Mouse (Mus musculus) forebrain, postnatal 0 days (tissue): Measurements from ENCODE around the gene Gabarap. TPM values are rescaled to one million over a fixed set of nuclear protein-coding genes. Genes with fewer than 3 reads are reported as not detected.

Experiments
- ATAC-seq: fragments of 200-750 bp; cut with Nextera tagmentation; 2 replicates; pipeline ENCODE4 v1.8.0; 2017; ENCODE audit warnings: mild to moderate bottlenecking, moderate library complexity
- DNase-seq: peaks from one replicate; pipeline ENCODE4 v3.0.0-alpha.2; 2015
- H3K27ac ChIP-seq: fragments of 300-500 bp; sonication (generic); 2 replicates; pipeline ENCODE4 v1.5.1; 2014; ENCODE audit warnings: low read depth, mild to moderate bottlenecking, antibody characterized with exemption, low read length, moderate library complexity, mixed read lengths
- H3K27me3 ChIP-seq: fragments of 300-500 bp; sonication (generic); 2 replicates; pipeline ENCODE4 v1.6.1; 2014; ENCODE audit warnings: mild to moderate bottlenecking, low read length, mixed read lengths; ENCODE audit not compliant: insufficient read depth
- H3K36me3 ChIP-seq: fragments of 300-500 bp; sonication (generic); 2 replicates; pipeline ENCODE4 v1.6.1; 2014; ENCODE audit warnings: mild to moderate bottlenecking, moderate library complexity; ENCODE audit not compliant: insufficient read depth
- H3K4me1 ChIP-seq: fragments of 300-500 bp; sonication (generic); 2 replicates; pipeline ENCODE4 v1.6.1; 2014; ENCODE audit warnings: antibody characterized with exemption; ENCODE audit not compliant: insufficient read depth
- H3K4me2 ChIP-seq: fragments of 300-500 bp; sonication (generic); 2 replicates; pipeline ENCODE4 v1.6.1; 2014; ENCODE audit warnings: low read depth, mild to moderate bottlenecking, moderate library complexity
- H3K4me3 ChIP-seq: fragments of 300-500 bp; sonication (generic); 2 replicates; pipeline ENCODE4 v1.5.1; 2014; ENCODE audit warnings: low read depth, low read length, mixed read lengths
- H3K9ac ChIP-seq: fragments of 300-500 bp; sonication (generic); 2 replicates; pipeline ENCODE4 v1.6.1; 2014; ENCODE audit warnings: mild to moderate bottlenecking
- H3K9me3 ChIP-seq: fragments of 300-500 bp; sonication (generic); 2 replicates; pipeline ENCODE4 v1.6.1; 2016; ENCODE audit warnings: low read length
- CTCF ChIP-seq: sonication (generic); IDR thresholded peaks from 2 replicates; pipeline ENCODE4 v1.5.1; 2016; ENCODE audit warnings: antibody characterized with exemption, control low read depth, low read depth
- WGBS: fragments of 180-500 bp; shearing (Covaris S2); extraction: QIAGEN DNeasy Blood & Tissue Kit; methylation state at CpG from one replicate; pipeline ENCODE4 v1.1.7; 2014; 5-methylcytosine and 5-hydroxymethylcytosine counted together
- microRNA counts: library from miRNA; unstranded; fragments of <30 nt; microRNA quantifications from one replicate; lab custom pipeline; 2015
- microRNA-seq, 2 experiments: library from miRNA; unstranded; fragments of <30 nt; microRNA quantifications; one replicate each; pipeline ENCODE4; 2016
- polyA plus RNA-seq: library from polyadenylated mRNA; unstranded; fragments of >200 nt; fragmentation: Nextera tagmentation; extraction: Ambion mirVana; gene quantifications from 2 replicates; pipeline ENCODE4 v1.2.1, GENCODE M21; 2015
- total RNA-seq: library from RNA; depleted of rRNA; stranded (reverse); fragments of >200 nt; gene quantifications from 2 replicates; pipeline ENCODE4 v1.2.3, GENCODE M21; 2014; rRNA removed

Gene Gabarap
- total and polyA plus RNA-seq, 2 experiments from 2014 or later, result 246 to 574 TPM

DNA sequence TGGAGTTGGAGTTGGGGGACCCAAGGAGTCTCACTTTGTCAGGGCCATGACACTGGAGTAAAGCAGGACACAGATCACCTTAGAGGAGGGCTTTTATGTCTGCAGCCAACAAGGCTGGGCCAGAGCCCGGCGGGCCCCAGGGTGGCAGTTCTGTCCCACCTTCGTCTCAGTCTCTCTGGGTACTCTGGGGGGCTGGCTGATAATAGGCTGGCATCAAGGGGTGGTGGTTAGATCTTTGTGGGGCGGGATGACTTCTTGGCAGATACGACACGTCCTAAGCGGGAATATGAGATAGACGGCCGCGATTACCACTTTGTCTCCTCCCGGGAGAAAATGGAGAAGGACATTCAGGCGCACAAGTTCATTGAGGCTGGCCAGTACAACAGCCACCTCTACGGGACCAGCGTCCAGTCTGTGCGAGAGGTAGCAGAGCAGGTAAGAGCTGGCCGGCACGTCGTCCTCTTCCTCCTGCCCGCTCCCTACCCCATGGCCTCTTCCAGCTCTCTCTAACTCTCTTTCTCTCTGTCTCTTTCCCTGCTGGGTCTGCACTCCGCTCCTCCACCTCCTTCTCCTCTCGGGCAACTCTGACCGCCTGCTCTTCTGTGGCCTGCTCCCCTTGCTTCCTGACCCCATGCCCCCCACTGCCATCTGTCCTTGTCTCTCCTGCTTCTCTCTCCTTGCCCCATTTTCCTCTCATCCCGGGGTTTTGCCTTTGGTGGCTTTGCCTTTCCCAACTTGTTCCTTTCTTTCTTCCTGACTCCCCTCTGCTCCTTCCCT lies 51.6 kb downstream of the Gabarap start:
- ATAC-seq, result no peak
- Histone ChIP-seq H3K9ac (no peak overlapping the region), H3K4me2 (no peak overlapping the region), H3K4me3 (no peak overlapping the region), H3K27ac (no peak overlapping the region), H3K36me3 (peaks cover 71% of the 10 kb centered on the region), H3K4me1 (no peaks in the 10 kb centered on the region), H3K9me3 (no peaks in the 10 kb centered on the region), H3K27me3 (no peaks in the 10 kb centered on the region)
- WGBS, result 88% methylated on average over 23 of the region's 23 CpGs
- DNase-seq, result no peak
- TF ChIP-seq CTCF, result no peak

DNA sequence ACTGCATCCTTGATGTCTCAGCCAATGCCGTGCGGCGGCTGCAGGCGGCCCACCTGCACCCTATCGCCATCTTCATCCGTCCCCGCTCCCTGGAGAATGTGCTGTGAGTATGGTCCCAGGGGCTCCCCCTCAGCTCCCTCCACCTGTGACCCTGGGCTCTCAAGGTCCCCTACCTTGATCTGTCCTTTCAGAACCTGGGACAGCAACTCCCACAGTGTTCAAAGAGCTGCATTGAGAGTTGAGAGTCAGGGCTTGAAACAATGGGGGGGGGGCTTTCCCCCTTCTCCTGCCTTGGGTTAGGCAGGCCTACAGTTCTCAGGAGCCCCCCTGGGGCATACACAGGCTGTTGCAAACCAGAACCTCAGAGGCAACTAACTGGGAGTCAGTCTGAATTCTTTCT lies 52.7 kb downstream of the Gabarap start:
- WGBS, result 87% methylated on average over 7 of the region's 7 CpGs
- no peak overlapping the region for H3K27ac ChIP-seq
- ATAC-seq, result no peak

More for the DNA sequence above, 52.7 kb downstream of the Gabarap start:
- H3K36me3 ChIP-seq, result peaks cover 60% of the 10 kb centered on the region
- no peak for DNase-seq
- TF ChIP-seq CTCF, result no peak
- H3K4me3 ChIP-seq, result no peak overlapping the region
- H3K9ac ChIP-seq, result no peak overlapping the region
- H3K9me3 ChIP-seq, result no peaks in the 10 kb centered on the region
- H3K4me2 ChIP-seq, result no peak overlapping the region
- H3K27me3 ChIP-seq, result no peaks in the 10 kb centered on the region
- no peaks in the 10 kb centered on the region for H3K4me1 ChIP-seq

MicroRNAs within 50 kb of the gene (microRNA counts, 519-probe panel; counts per million panel counts)
- microRNA mmu-miR-324-3p (lab: Ali Mortazavi, UCI), result not detected
- microRNA mmu-miR-324-5p (lab: Ali Mortazavi, UCI), result 4,164 counts per million, percentile 50 among the panel's probes with 10 or more counts

Small RNAs within 50 kb of the gene (microRNA-seq; reads per million reads assigned to microRNA genes)
- gene Gm44349 (0 to 0.39 reads per million in 2 experiments), gene Mir324 (3,417 to 4,303 reads per million in 2 experiments)

Other genes with a start within 250 kb of the Gabarap start
Only the 30 nearest of the 39 such genes appear.
- 0.33 and 3.8 TPM in 2 replicates for gene Chrnb1, start 195.2 kb upstream of the Gabarap start, total RNA-seq
- gene Chrnb1, start 195.2 kb upstream of the Gabarap start, polyA plus RNA-seq, result 0.69 and 1.2 TPM in 2 replicates
- 10.1 and 15.9 TPM in 2 replicates for gene Fgf11, start 189.3 kb upstream of the Gabarap start, total RNA-seq
- 1.6 and 3.1 TPM in 2 replicates for gene Fgf11, start 189.3 kb upstream of the Gabarap start, polyA plus RNA-seq
- 0.23 and 0.76 TPM in 2 replicates for gene Tmem102, start 185.5 kb upstream of the Gabarap start, total RNA-seq
- 0.74 and 1.2 TPM in 2 replicates for gene Tmem102, start 185.5 kb upstream of the Gabarap start, polyA plus RNA-seq
- gene Gm39566, start 175.8 kb upstream of the Gabarap start, total RNA-seq, result not detected in 2 replicates
- not detected in 2 replicates for gene Gm39566, start 175.8 kb upstream of the Gabarap start, polyA plus RNA-seq
- gene Spem2, start 172.7 kb upstream of the Gabarap start, total RNA-seq, result not detected in 2 replicates
- gene Spem2, start 172.7 kb upstream of the Gabarap start, polyA plus RNA-seq, result not detected in 2 replicates
- gene Spem1, start 169.0 kb upstream of the Gabarap start, total RNA-seq, result 0.38 and 0.62 TPM in 2 replicates
- gene Spem1, start 169.0 kb upstream of the Gabarap start, polyA plus RNA-seq, result 0.23 and 0.50 TPM in 2 replicates
- 82.2 and 104 TPM in 2 replicates for gene Nlgn2, start 153.4 kb upstream of the Gabarap start, total RNA-seq
- gene Nlgn2, start 153.4 kb upstream of the Gabarap start, polyA plus RNA-seq, result 13.0 and 18.2 TPM in 2 replicates
- 117 and 189 TPM in 2 replicates for gene Tmem256, start 152.6 kb upstream of the Gabarap start, total RNA-seq
- gene Tmem256, start 152.6 kb upstream of the Gabarap start, polyA plus RNA-seq, result 350 and 422 TPM in 2 replicates
- gene Plscr3, start 144.8 kb upstream of the Gabarap start, total RNA-seq, result 26.6 and 30.6 TPM in 2 replicates
- 36.2 and 38.2 TPM in 2 replicates for gene Plscr3, start 144.8 kb upstream of the Gabarap start, polyA plus RNA-seq
- gene Tnk1, start 132.4 kb upstream of the Gabarap start, total RNA-seq, result not detected in 2 replicates
- 0.10 and 0.23 TPM in 2 replicates for gene Tnk1, start 132.4 kb upstream of the Gabarap start, polyA plus RNA-seq
- gene Tmem95, start 113.1 kb upstream of the Gabarap start, total RNA-seq, result not detected in 2 replicates
- not detected in 2 replicates for gene Tmem95, start 113.1 kb upstream of the Gabarap start, polyA plus RNA-seq
- 1.0 and 1.3 TPM in 2 replicates for gene Kctd11, start 109.7 kb upstream of the Gabarap start, total RNA-seq
- 0.58 and 0.88 TPM in 2 replicates for gene Kctd11, start 109.7 kb upstream of the Gabarap start, polyA plus RNA-seq
- 0.90 TPM in 1 of 2 replicates, not detected in the other for gene Acap1, start 95.6 kb upstream of the Gabarap start, total RNA-seq
- gene Acap1, start 95.6 kb upstream of the Gabarap start, polyA plus RNA-seq, result 0.26 and 0.48 TPM in 2 replicates
- gene 2810408A11Rik, start 90.2 kb upstream of the Gabarap start, total RNA-seq, result 9.2 and 10.5 TPM in 2 replicates
- gene 2810408A11Rik, start 90.2 kb upstream of the Gabarap start, polyA plus RNA-seq, result 10.6 and 11.4 TPM in 2 replicates
- 97.4 and 155 TPM in 2 replicates for gene Neurl4, start 90.1 kb upstream of the Gabarap start, total RNA-seq
- 15.6 and 18.2 TPM in 2 replicates for gene Neurl4, start 90.1 kb upstream of the Gabarap start, polyA plus RNA-seq
- 44.4 and 48.0 TPM in 2 replicates for gene Gps2, start 77.3 kb upstream of the Gabarap start, total RNA-seq
- 64.9 and 67.1 TPM in 2 replicates for gene Gps2, start 77.3 kb upstream of the Gabarap start, polyA plus RNA-seq
- 489 and 520 TPM in 2 replicates for gene Eif5a, start 69.2 kb upstream of the Gabarap start, total RNA-seq
- gene Eif5a, start 69.2 kb upstream of the Gabarap start, polyA plus RNA-seq, result 1,306 and 1,372 TPM in 2 replicates
- 7.8 and 22.8 TPM in 2 replicates for gene Ybx2, start 55.3 kb upstream of the Gabarap start, total RNA-seq
- gene Ybx2, start 55.3 kb upstream of the Gabarap start, polyA plus RNA-seq, result 1.5 and 2.5 TPM in 2 replicates
- 4.1 and 7.8 TPM in 2 replicates for gene Slc2a4, start 43.0 kb upstream of the Gabarap start, total RNA-seq
- 3.5 and 3.9 TPM in 2 replicates for gene Slc2a4, start 43.0 kb upstream of the Gabarap start, polyA plus RNA-seq
- gene Cldn7, start 26.4 kb upstream of the Gabarap start, total RNA-seq, result not detected in 2 replicates
- 0.34 and 0.42 TPM in 2 replicates for gene Cldn7, start 26.4 kb upstream of the Gabarap start, polyA plus RNA-seq
- gene Ctdnep1, start 10.0 kb upstream of the Gabarap start, total RNA-seq, result 29.7 and 41.4 TPM in 2 replicates
- 21.2 and 23.2 TPM in 2 replicates for gene Ctdnep1, start 10.0 kb upstream of the Gabarap start, polyA plus RNA-seq
- 115 and 124 TPM in 2 replicates for gene Elp5, start 8.6 kb upstream of the Gabarap start, total RNA-seq
- gene Elp5, start 8.6 kb upstream of the Gabarap start, polyA plus RNA-seq, result 187 and 198 TPM in 2 replicates
- gene Phf23, start 4.6 kb downstream of the Gabarap start, total RNA-seq, result 47.6 and 52.7 TPM in 2 replicates
- 48.0 and 49.7 TPM in 2 replicates for gene Phf23, start 4.6 kb downstream of the Gabarap start, polyA plus RNA-seq
- 31.9 and 43.9 TPM in 2 replicates for gene Dvl2, start 9.5 kb downstream of the Gabarap start, total RNA-seq
- 12.7 and 15.7 TPM in 2 replicates for gene Dvl2, start 9.5 kb downstream of the Gabarap start, polyA plus RNA-seq
- 45.1 and 47.7 TPM in 2 replicates for gene Acadvl, start 24.3 kb downstream of the Gabarap start, total RNA-seq
- 47.9 and 51.5 TPM in 2 replicates for gene Acadvl, start 24.3 kb downstream of the Gabarap start, polyA plus RNA-seq
- 214 and 230 TPM in 2 replicates for gene Dlg4, start 25.8 kb downstream of the Gabarap start, total RNA-seq
- gene Dlg4, start 25.8 kb downstream of the Gabarap start, polyA plus RNA-seq, result 12.1 and 14.3 TPM in 2 replicates
- 3.0 and 5.4 TPM in 2 replicates for gene Asgr1, start 62.9 kb downstream of the Gabarap start, total RNA-seq
- 4.3 and 4.5 TPM in 2 replicates for gene Asgr1, start 62.9 kb downstream of the Gabarap start, polyA plus RNA-seq
- gene Asgr2, start 101.5 kb downstream of the Gabarap start, total RNA-seq, result not detected in 2 replicates
- gene Asgr2, start 101.5 kb downstream of the Gabarap start, polyA plus RNA-seq, result not detected in 2 replicates
- 1.0 and 1.1 TPM in 2 replicates for gene Mgl2, start 139.2 kb downstream of the Gabarap start, total RNA-seq
- gene Mgl2, start 139.2 kb downstream of the Gabarap start, polyA plus RNA-seq, result 1.5 and 1.9 TPM in 2 replicates
- 0.67 and 1.3 TPM in 2 replicates for gene Clec10a, start 165.1 kb downstream of the Gabarap start, total RNA-seq
- 1.6 TPM in 2 replicates for gene Clec10a, start 165.1 kb downstream of the Gabarap start, polyA plus RNA-seq